Mouse (Mus musculus) ES-E14 (cell line): ENCODE data around the gene Nek7. TPM values are rescaled to one million over a fixed set of nuclear protein-coding genes. Genes with fewer than 3 reads are reported as not detected.

Source experiments
- DNase-seq: peaks from one replicate; pipeline ENCODE4 v3.0.0-alpha.2; 2013; ENCODE audit warnings: low read depth, low spot score
- H3K27ac ChIP-seq: 2 replicates; pipeline ENCODE4 v1.5.1; 2012; ENCODE audit warnings: low read depth, mild to moderate bottlenecking, low read length, moderate library complexity, mixed read lengths; ENCODE audit not compliant: poor library complexity, insufficient read depth, severe bottlenecking
- H3K36me3 ChIP-seq: 2 replicates; pipeline ENCODE4 v1.6.1; 2012; ENCODE audit warnings: mild to moderate bottlenecking, low read length, moderate library complexity, mixed read lengths; ENCODE audit not compliant: control insufficient read depth, poor library complexity, insufficient read depth, severe bottlenecking
- H3K4me1 ChIP-seq, 2 experiments: fragments of 150-350 bp in 1 of 2; sonication (generic) in 1 of 2; 2 replicates each; pipeline ENCODE4 v1.6.1; 2012; ENCODE audit warnings: low read length in 2 of 2, mild to moderate bottlenecking in 1 of 2, mixed read lengths in 1 of 2; ENCODE audit not compliant: control insufficient read depth in 2 of 2, insufficient read depth in 2 of 2, poor library complexity in 1 of 2
- H3K4me3 ChIP-seq, 2 experiments: fragments of 150-350 bp in 1 of 2; sonication (generic) in 1 of 2; 2 replicates each; pipeline ENCODE4 v1.5.1; 2012; ENCODE audit warnings: low read length in 2 of 2, low read depth in 1 of 2, mild to moderate bottlenecking in 1 of 2, mixed read lengths in 1 of 2; ENCODE audit not compliant: insufficient read depth in 1 of 2, poor library complexity in 1 of 2, severe bottlenecking in 1 of 2
- H3K9ac ChIP-seq: 2 replicates; pipeline ENCODE4 v1.6.1; 2012; ENCODE audit warnings: low read depth, mild to moderate bottlenecking, low read length, mixed read lengths; ENCODE audit not compliant: poor library complexity, insufficient read depth, severe bottlenecking
- H3K9me3 ChIP-seq: fragments of 150-350 bp; sonication (generic); 2 replicates; pipeline ENCODE4 v1.6.1; 2012; ENCODE audit warnings: low read depth, mild to moderate bottlenecking, low read length; ENCODE audit not compliant: control insufficient read depth, insufficient read depth
- CHD2 ChIP-seq: IDR thresholded peaks from 2 replicates; pipeline ENCODE4 v1.6.1; 2014; ENCODE audit warnings: mild to moderate bottlenecking, low read depth, low read length, inconsistent platforms
- HCFC1 ChIP-seq: IDR thresholded peaks from 2 replicates; pipeline ENCODE4 v1.6.1; 2012; ENCODE audit warnings: low read length, inconsistent platforms, borderline replicate concordance; ENCODE audit not compliant: insufficient read depth
- MAFK ChIP-seq: IDR thresholded peaks from 2 replicates; pipeline ENCODE4 v1.6.1; 2014; ENCODE audit warnings: mild to moderate bottlenecking, low read depth, low read length, inconsistent platforms; ENCODE audit not compliant: insufficient read depth
- ZC3H11A ChIP-seq: IDR thresholded peaks from 2 replicates; pipeline ENCODE4 v1.6.1; 2012; ENCODE audit warnings: low read depth, mild to moderate bottlenecking, inconsistent platforms, low read length, borderline replicate concordance
- ZNF384 ChIP-seq: IDR thresholded peaks from 2 replicates; pipeline ENCODE4 v1.6.1; 2012; ENCODE audit warnings: low read depth, low read length, inconsistent platforms
- in situ Hi-C, 2 experiments: fragments of 600-800 bp; cut with MboI; formaldehyde crosslinking; loops; one replicate each; pipeline ENCODE4 v1.15.1; 2025; ENCODE audit warnings: low sequenced_read_pairs in 2 of 2, inconsistent platforms in 1 of 2; ENCODE audit not compliant: unreplicated experiment in 2 of 2
- total RNA-seq: library from RNA; depleted of rRNA; stranded (reverse); fragments of 300-350 nt; gene quantifications from 2 replicates; pipeline ENCODE4 v1.2.3, GENCODE M21; 2012

Nek7 gene
- total RNA-seq, 1 experiment, result 13.3 TPM

GRCm38 (mm10) chr1:138571038-138571441, 48.9 kb downstream of the Nek7 start:
- no peak overlapping the region for H3K27ac ChIP-seq

GRCm38 (mm10) chr1:138568434-138569232, 51.3 kb downstream of the Nek7 start:
- in situ Hi-C loops, result no loop called here
- no peak for DNase-seq
- peaks cover 0 to 3% of the 10 kb centered on the region in 2 experiments; a peak in 1 of 4 replicates for H3K4me1 ChIP-seq
- H3K4me3 ChIP-seq, result no peak overlapping the region
- no peaks in the 10 kb centered on the region for H3K36me3 ChIP-seq
- no peak for TF ChIP-seq ZNF384
- TF ChIP-seq MAFK, result no peak
- TF ChIP-seq ZC3H11A, result no peak
- no peak for TF ChIP-seq CHD2
- no peak for TF ChIP-seq HCFC1
- no peak overlapping the region for H3K9ac ChIP-seq
- no peak overlapping the region for H3K27ac ChIP-seq
- no peaks in the 10 kb centered on the region for H3K9me3 ChIP-seq

More at GRCm38 (mm10) chr1:138571038-138571441, 48.9 kb downstream of the Nek7 start:
- TF ChIP-seq HCFC1 (no peak), ZNF384 (no peak), CHD2 (no peak), MAFK (no peak), ZC3H11A (no peak)
- in situ Hi-C loops, result no loop called here
- Histone ChIP-seq H3K4me1 (peaks cover 0 to 3% of the 10 kb centered on the region in 2 experiments; a peak in 1 of 4 replicates), H3K4me3 (no peak overlapping the region), H3K9me3 (no peaks in the 10 kb centered on the region), H3K36me3 (no peaks in the 10 kb centered on the region), H3K9ac (no peak overlapping the region)
- no peak for DNase-seq

DNA sequence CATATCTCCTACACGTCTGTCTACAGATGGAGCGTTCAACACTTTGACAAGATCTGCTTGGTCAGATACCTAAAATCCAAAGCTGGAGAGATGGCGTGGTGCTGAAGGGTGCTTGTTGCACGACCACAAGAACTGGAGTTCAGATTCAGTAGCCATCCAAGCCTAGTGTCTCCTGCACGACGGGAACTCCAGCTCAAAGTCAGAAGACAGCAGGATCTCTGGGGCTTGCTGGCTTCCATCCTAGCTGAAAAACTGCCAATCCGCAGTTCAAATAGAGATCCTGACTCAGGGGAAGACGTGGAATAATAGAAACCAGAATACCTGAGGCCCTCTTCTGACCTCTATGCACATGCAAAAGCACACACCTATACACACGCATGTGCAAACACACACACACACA, 52.0 kb downstream of the Nek7 start:
- in situ Hi-C loops, result no loop called here

DNA sequence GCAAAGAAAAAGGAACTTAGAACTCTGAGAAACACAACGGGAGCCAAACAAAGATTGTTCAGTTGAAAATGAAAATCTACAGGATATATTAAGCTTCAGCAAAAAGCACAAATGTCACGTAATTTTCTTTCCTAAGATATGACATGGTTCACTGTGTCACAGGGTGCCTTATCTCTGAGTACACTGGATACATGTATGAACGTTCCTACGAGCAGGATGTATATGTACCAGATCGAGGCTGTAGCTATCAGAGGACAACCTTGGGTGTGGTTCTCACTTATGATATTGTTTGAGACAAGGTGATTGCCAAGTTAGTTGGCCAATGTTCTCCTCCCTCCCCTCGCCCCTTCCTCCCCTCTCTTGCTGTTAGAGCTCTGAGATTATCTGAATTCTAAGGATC, 55.3 kb downstream of the Nek7 start:
- Histone ChIP-seq H3K9ac (no peak overlapping the region), H3K4me3 (no peak overlapping the region), H3K9me3 (no peaks in the 10 kb centered on the region), H3K4me1 (peaks cover 0 to 4% of the 10 kb centered on the region in 2 experiments; a peak in 1 of 4 replicates), H3K27ac (no peak overlapping the region), H3K36me3 (no peaks in the 10 kb centered on the region)
- TF ChIP-seq CHD2 (no peak), MAFK (no peak), ZC3H11A (no peak), HCFC1 (no peak), ZNF384 (no peak)
- DNase-seq, result no peak
- in situ Hi-C loops, result no loop called here

More for the DNA sequence above, 52.0 kb downstream of the Nek7 start:
- no peak for TF ChIP-seq CHD2
- no peak for TF ChIP-seq ZC3H11A
- TF ChIP-seq ZNF384, result no peak
- H3K4me1 ChIP-seq, result peaks cover 0 to 3% of the 10 kb centered on the region in 2 experiments; a peak in 1 of 4 replicates
- no peaks in the 10 kb centered on the region for H3K36me3 ChIP-seq
- no peak overlapping the region for H3K4me3 ChIP-seq
- H3K9ac ChIP-seq, result no peak overlapping the region
- no peaks in the 10 kb centered on the region for H3K9me3 ChIP-seq
- DNase-seq, result no peak
- H3K27ac ChIP-seq, result no peak overlapping the region
